Mouse (Mus musculus) CH12.LX (cell line): ENCODE results near the gene Ror2.

Source experiments
- CTCF ChIP-seq, 2 experiments: IDR thresholded peaks in 1 of 2; conservative IDR thresholded peaks in 1 of 2; 2 replicates each; pipeline ENCODE4 v1.5.1; 2011 to 2012; ENCODE audit warnings: low read depth in 2 of 2, low read length in 2 of 2, improper control_type of control experiment in 1 of 2, inconsistent platforms in 1 of 2, mild to moderate bottlenecking in 1 of 2, moderate library complexity in 1 of 2
- JUND ChIP-seq: conservative IDR thresholded peaks from 2 replicates; pipeline ENCODE4 v1.6.1; 2011; ENCODE audit warnings: low read depth, low read length, improper control_type of control experiment
- MEF2A ChIP-seq: IDR thresholded peaks from 2 replicates; pipeline ENCODE4 v1.6.1; 2014; ENCODE audit warnings: low read depth, mild to moderate bottlenecking, inconsistent platforms, low read length, improper control_type of control experiment, borderline replicate concordance
- MYC ChIP-seq: IDR thresholded peaks from 2 replicates; pipeline ENCODE4 v1.6.1; 2011; ENCODE audit warnings: low read depth, mild to moderate bottlenecking, improper control_type of control experiment, low read length
- POLR2A ChIP-seq: IDR thresholded peaks from 2 replicates; pipeline ENCODE4 v1.6.1; 2011; ENCODE audit warnings: low read depth, mild to moderate bottlenecking, improper control_type of control experiment, low read length
- RAD21 ChIP-seq: IDR thresholded peaks from 2 replicates; pipeline ENCODE4 v1.6.1; 2011; ENCODE audit warnings: low read depth, mild to moderate bottlenecking, low read length, improper control_type of control experiment, moderate library complexity
- SMC3 ChIP-seq: IDR thresholded peaks from 2 replicates; pipeline ENCODE4 v1.6.1; 2011; ENCODE audit warnings: low read depth, low read length, improper control_type of control experiment
- TCF12 ChIP-seq: IDR thresholded peaks from 2 replicates; pipeline ENCODE4 v1.6.1; 2014; ENCODE audit warnings: low read depth, mild to moderate bottlenecking, inconsistent platforms, low read length, improper control_type of control experiment
- UBTF ChIP-seq: IDR thresholded peaks from 2 replicates; pipeline ENCODE4 v1.6.1; 2012; ENCODE audit warnings: low read depth, mild to moderate bottlenecking, inconsistent platforms, low read length, improper control_type of control experiment, moderate library complexity

GRCm38 (mm10) chr13:53244151-53244550 is 41.8 kb downstream of the Ror2 start:
- TF ChIP-seq POLR2A (no peak), CTCF (conservative IDR thresholded peaks at IDR 0.05 in 1 of 2, IDR thresholded peaks at IDR 0.05 in 1 of 2; ENCODE audit: low read depth in 2 of 2, low read length in 2 of 2) (no peak), RAD21 (no peak), UBTF (no peak), SMC3 (no peak), JUND (no peak), TCF12 (no peak), MYC (no peak), MEF2A (no peak)
